Mouse (Mus musculus) urinary bladder, postnatal 4 days (tissue): ENCODE results near the gene Il11ra2.
"Not testable (repeated sequence)": the region's sequence is repeated elsewhere in the genome, so short reads cannot be mapped to it uniquely, and the experiment has no call there.

Source experiments
- DNase-seq, 2 experiments: peaks; one replicate each; pipeline ENCODE4 v3.0.0; 2021 to 2022; ENCODE audit warnings: low spot score in 2 of 2

Il11ra2 gene

GRCm38 (mm10) chr4:42661793-42662192 lies at the start of gene Il11ra2:
Gene Il11ra2, minus strand, starts transcription at chr4:42661893.
- not testable (repeated sequence) for DNase-seq

- not testable (repeated sequence) for DNase-seq
These were observed 20.5 kb upstream of the Il11ra2 start for GRCm38 (mm10) chr4:42682183-42682524.

DNA sequence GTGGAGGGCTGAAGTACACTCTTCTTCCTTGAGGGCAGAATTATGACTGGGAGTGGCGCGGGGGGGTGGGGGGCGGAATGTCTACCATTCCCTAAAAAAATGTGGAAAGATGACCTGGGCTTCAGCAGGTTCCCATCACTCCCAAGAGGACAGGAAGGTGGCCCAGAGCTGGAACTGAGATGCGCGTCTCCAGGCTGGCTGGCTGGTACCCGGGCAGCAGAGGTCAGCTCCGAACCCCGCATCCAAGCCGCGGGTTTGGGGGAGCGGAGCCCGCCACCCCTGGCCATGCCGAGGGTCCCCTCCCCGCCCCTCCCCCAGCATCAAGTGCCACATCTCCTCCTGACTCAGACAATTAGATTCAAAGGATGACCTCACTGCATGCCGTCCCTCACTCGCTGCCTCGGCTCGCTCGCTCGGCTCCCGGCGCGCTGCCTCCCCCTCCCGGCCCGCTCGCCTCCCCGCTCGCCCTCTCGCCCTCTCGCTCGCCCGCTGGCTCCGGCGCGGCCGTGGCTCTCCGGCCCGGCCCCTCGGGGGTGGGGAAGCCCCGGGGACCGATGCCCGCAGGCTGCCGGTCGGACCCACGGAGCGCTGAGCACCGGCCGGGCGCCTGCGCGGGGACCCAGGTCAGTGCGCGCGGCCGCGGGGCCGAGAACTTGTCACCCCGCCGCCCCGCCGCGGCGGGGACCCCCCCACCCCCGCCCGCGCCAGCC lies 19.9 kb upstream of the Il11ra2 start:
- DNase-seq = not testable (repeated sequence)

- not testable (repeated sequence) for DNase-seq
These were observed 19.0 kb upstream of the Il11ra2 start for GRCm38 (mm10) chr4:42680374-42681356.

GRCm38 (mm10) chr4:42679365-42679764 lies 17.7 kb upstream of the Il11ra2 start:
- DNase-seq = not testable (repeated sequence)

- DNase-seq = not testable (repeated sequence)
These were observed 13.7 kb upstream of the Il11ra2 start for GRCm38 (mm10) chr4:42675415-42675814.

- not testable (repeated sequence) for DNase-seq
These were observed 6.7 kb downstream of the Il11ra2 start, which contains the start of gene Ccl27b for GRCm38 (mm10) chr4:42654951-42655350. Gene Ccl27b, plus strand, starts transcription at chr4:42655251.

DNA sequence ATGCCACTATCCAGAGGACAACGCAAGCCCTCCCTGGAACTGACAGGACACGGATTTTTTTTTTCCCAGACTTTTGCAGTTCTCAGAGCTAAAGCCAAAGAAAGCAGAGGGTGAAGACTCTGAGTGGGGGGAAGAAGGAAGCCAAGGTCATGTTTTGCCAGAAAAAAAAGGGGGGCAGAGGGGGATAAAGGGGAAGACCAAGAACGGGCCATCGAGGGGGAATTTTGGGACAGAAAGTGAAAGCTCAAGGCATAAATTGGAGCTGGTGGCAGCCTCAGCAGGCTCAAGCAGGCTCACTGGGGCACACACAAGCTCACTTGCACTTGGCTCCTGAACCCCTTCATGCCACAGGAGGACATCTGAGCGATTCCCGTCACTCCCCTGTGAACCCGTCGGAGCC lies 32.3 kb downstream of the Il11ra2 start, which contains the start of gene Gm2564:
Gm2564 (plus strand) TSS at position 301 of the 400 bp plus-strand sequence.
- not testable (repeated sequence) for DNase-seq

DNA sequence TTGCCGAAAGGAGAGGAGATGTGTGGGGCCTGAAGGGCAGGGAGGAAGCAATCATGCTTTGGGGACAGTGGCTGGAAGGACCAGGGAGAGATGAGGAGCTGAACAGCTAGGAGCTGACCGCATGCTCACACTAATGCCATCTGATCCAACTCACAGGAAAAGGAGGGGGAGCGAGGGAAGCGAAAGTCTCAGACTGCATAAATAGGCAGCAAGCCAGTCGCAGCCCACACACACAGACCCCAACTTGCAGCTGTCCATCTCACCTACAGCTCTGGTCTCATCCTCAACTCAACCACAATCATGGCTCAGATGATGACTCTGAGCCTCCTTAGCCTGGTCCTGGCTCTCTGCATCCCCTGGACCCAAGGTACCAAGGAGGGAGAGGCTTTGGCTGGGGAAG lies 49.8 kb downstream of the Il11ra2 start, which contains the start of gene Gm10591:
Gm10591 (plus strand) TSS at position 301 of the 400 bp plus-strand sequence.
- DNase-seq = not testable (repeated sequence)
